Mouse (Mus musculus): Measurements from ENCODE around the gene Cd276. TPM values are rescaled to one million over a fixed set of nuclear protein-coding genes. Genes with fewer than 3 reads are reported as not detected.

Gene Cd276
- polyA plus RNA-seq, 1 experiment from 2014 or later: 2.6 TPM

GRCm38 (mm10) chr9:58552083-58552482 lies 3.2 kb downstream of the Cd276 start:
- DNase-seq (ENCODE audit: low spot score): no peak

- no peak for DNase-seq (ENCODE audit: low spot score)
Measured at GRCm38 (mm10) chr9:58550928-58551327, 4.3 kb downstream of the Cd276 start.

- DNase-seq (ENCODE audit: low spot score): no peak
Measured at GRCm38 (mm10) chr9:58549694-58550093, 5.5 kb downstream of the Cd276 start.

GRCm38 (mm10) chr9:58548897-58549296 lies 6.3 kb downstream of the Cd276 start:
- DNase-seq (ENCODE audit: low spot score): no peak

GRCm38 (mm10) chr9:58546630-58547360 lies 8.4 kb downstream of the Cd276 start:
- no peak for DNase-seq (ENCODE audit: low spot score)

- no peak for DNase-seq (ENCODE audit: low spot score)
Measured at GRCm38 (mm10) chr9:58545428-58545827, 9.8 kb downstream of the Cd276 start.

GRCm38 (mm10) chr9:58544879-58545324 lies 10.3 kb downstream of the Cd276 start:
- DNase-seq (ENCODE audit: low spot score): no peak

GRCm38 (mm10) chr9:58541895-58542338 lies 13.3 kb downstream of the Cd276 start:
- DNase-seq (ENCODE audit: low spot score): peak; percentile 88

- peak; percentile 76 for DNase-seq (ENCODE audit: low spot score)
Measured at GRCm38 (mm10) chr9:58539886-58540285, 15.4 kb downstream of the Cd276 start.

- no peak for DNase-seq (ENCODE audit: low spot score)
Measured at GRCm38 (mm10) chr9:58537774-58538173, 17.5 kb downstream of the Cd276 start.

GRCm38 (mm10) chr9:58535447-58536134 lies 19.6 kb downstream of the Cd276 start:
- DNase-seq (ENCODE audit: low spot score): peak; percentile 57

GRCm38 (mm10) chr9:58534766-58535165 lies 20.5 kb downstream of the Cd276 start:
- peak; percentile 82 for DNase-seq (ENCODE audit: low spot score)

GRCm38 (mm10) chr9:58533322-58533721 lies 21.9 kb downstream of the Cd276 start:
- no peak for DNase-seq (ENCODE audit: low spot score)

- DNase-seq (ENCODE audit: low spot score): no peak
Measured at GRCm38 (mm10) chr9:58532236-58532635, 23.0 kb downstream of the Cd276 start.

- DNase-seq (ENCODE audit: low spot score): no peak
Measured at GRCm38 (mm10) chr9:58530407-58530806, 24.8 kb downstream of the Cd276 start.

- no peak for DNase-seq (ENCODE audit: low spot score)
Measured at GRCm38 (mm10) chr9:58527841-58528240, 27.4 kb downstream of the Cd276 start.

- no peak for DNase-seq (ENCODE audit: low spot score)
Measured at GRCm38 (mm10) chr9:58525108-58525507, 30.1 kb downstream of the Cd276 start.

- DNase-seq (ENCODE audit: low spot score): no peak
Measured at GRCm38 (mm10) chr9:58521883-58522423, 33.3 kb downstream of the Cd276 start.

GRCm38 (mm10) chr9:58520816-58521581 lies 34.2 kb downstream of the Cd276 start:
- no peak for DNase-seq (ENCODE audit: low spot score)

- DNase-seq (ENCODE audit: low spot score): no peak
Measured at GRCm38 (mm10) chr9:58519953-58520352, 35.3 kb downstream of the Cd276 start.
